Mouse (Mus musculus) kidney, adult 18-20 months (tissue): ENCODE data around the gene Bbx.

Experiments used
- DNase-seq: peaks from one replicate; pipeline ENCODE4 v3.0.0; 2021

The Bbx gene

GRCm38 (mm10) chr16:50309411-50310042, 122.7 kb downstream of the Bbx start:
- DNase-seq = peak; percentile 59

- no peak for DNase-seq
Measured at GRCm38 (mm10) chr16:50308256-50308655, 123.9 kb downstream of the Bbx start.

GRCm38 (mm10) chr16:50307231-50307630, 125.0 kb downstream of the Bbx start:
- DNase-seq = no peak

- no peak for DNase-seq
Measured at GRCm38 (mm10) chr16:50306727-50307126, 125.5 kb downstream of the Bbx start.

- no peak for DNase-seq
Measured at GRCm38 (mm10) chr16:50305156-50305555, 127.0 kb downstream of the Bbx start.

GRCm38 (mm10) chr16:50302566-50302965, 129.6 kb downstream of the Bbx start:
- DNase-seq = no peak

GRCm38 (mm10) chr16:50298743-50299443, 133.3 kb downstream of the Bbx start:
- no peak for DNase-seq

- no peak for DNase-seq
Measured at GRCm38 (mm10) chr16:50293502-50294228, 138.5 kb downstream of the Bbx start.

- no peak for DNase-seq
Measured at GRCm38 (mm10) chr16:50292834-50293233, 139.4 kb downstream of the Bbx start.

- DNase-seq = no peak
Measured at GRCm38 (mm10) chr16:50289764-50290163, 142.4 kb downstream of the Bbx start.

GRCm38 (mm10) chr16:50272813-50273212, 159.4 kb downstream of the Bbx start:
- DNase-seq = no peak

- DNase-seq = no peak
Measured at GRCm38 (mm10) chr16:50262647-50263046, 169.5 kb downstream of the Bbx start.

- no peak for DNase-seq
Measured at GRCm38 (mm10) chr16:50262209-50262608, 170.0 kb downstream of the Bbx start.

- no peak for DNase-seq
Measured at GRCm38 (mm10) chr16:50261741-50262140, 170.4 kb downstream of the Bbx start.

- DNase-seq = no peak
Measured at GRCm38 (mm10) chr16:50254522-50255159, 177.5 kb downstream of the Bbx start.

GRCm38 (mm10) chr16:50251417-50251975, 180.7 kb downstream of the Bbx start:
- no peak for DNase-seq

- DNase-seq = no peak
Measured at GRCm38 (mm10) chr16:50250469-50250868, 181.7 kb downstream of the Bbx start.

- DNase-seq = no peak
Measured at GRCm38 (mm10) chr16:50249036-50249435, 183.2 kb downstream of the Bbx start.

- DNase-seq = no peak
Measured at GRCm38 (mm10) chr16:50242444-50242843, 189.7 kb downstream of the Bbx start.

GRCm38 (mm10) chr16:50241604-50242003, 190.6 kb downstream of the Bbx start:
- no peak for DNase-seq

- no peak for DNase-seq
Measured at GRCm38 (mm10) chr16:50235231-50235630, 197.0 kb downstream of the Bbx start.

- DNase-seq = no peak
Measured at GRCm38 (mm10) chr16:50230624-50231023, 201.6 kb downstream of the Bbx start.

GRCm38 (mm10) chr16:50228833-50229232, 203.4 kb downstream of the Bbx start:
- no peak for DNase-seq
